Mouse (Mus musculus) forebrain, embryonic 16.5 days (tissue): Measurements from ENCODE around the gene Ccdc120. TPM values are rescaled to one million over a fixed set of nuclear protein-coding genes. Genes with fewer than 3 reads are reported as not detected.

ENCODE experiments used
- ATAC-seq: fragments of 200-750 bp; cut with Nextera tagmentation; 2 replicates; pipeline ENCODE4 v1.8.0; 2017; ENCODE audit warnings: mild to moderate bottlenecking, moderate library complexity
- H3K27ac ChIP-seq: fragments of 300-500 bp; sonication (generic); 2 replicates; pipeline ENCODE4 v1.5.1; 2014; ENCODE audit warnings: low read length, control low read depth
- H3K27me3 ChIP-seq: fragments of 300-500 bp; sonication (generic); replicated peaks from 2 replicates; pipeline ENCODE4 v1.6.1; 2014; ENCODE audit warnings: low read length; ENCODE audit not compliant: control insufficient read depth, insufficient read depth
- H3K36me3 ChIP-seq: fragments of 300-500 bp; sonication (generic); 2 replicates; pipeline ENCODE4 v1.6.1; 2014; ENCODE audit not compliant: control insufficient read depth, insufficient read depth
- H3K4me1 ChIP-seq: fragments of 300-500 bp; sonication (generic); replicated peaks from 2 replicates; pipeline ENCODE4 v1.6.1; 2014; ENCODE audit warnings: low read length; ENCODE audit not compliant: control insufficient read depth, insufficient read depth
- H3K4me2 ChIP-seq: fragments of 300-500 bp; sonication (generic); 2 replicates; pipeline ENCODE4 v1.6.1; 2014; ENCODE audit warnings: mild to moderate bottlenecking, low read length, control low read depth
- H3K4me3 ChIP-seq: fragments of 300-500 bp; sonication (generic); replicated peaks from 2 replicates; pipeline ENCODE4 v1.5.1; 2014; ENCODE audit warnings: mild to moderate bottlenecking, low read length, control low read depth
- H3K9ac ChIP-seq: fragments of 300-500 bp; sonication (generic); replicated peaks from 2 replicates; pipeline ENCODE4 v1.6.1; 2014; ENCODE audit warnings: low read depth, low read length, control low read depth
- H3K9me3 ChIP-seq: fragments of 300-500 bp; sonication (generic); 2 replicates; pipeline ENCODE4 v1.6.1; 2016; ENCODE audit warnings: low read length; ENCODE audit not compliant: control insufficient read depth
- WGBS: fragments of 180-500 bp; shearing (Covaris S2); extraction: QIAGEN DNeasy Blood & Tissue Kit; methylation state at CpG from one replicate; pipeline ENCODE4 v1.1.7; 2014; 5-methylcytosine and 5-hydroxymethylcytosine counted together
- polyA plus RNA-seq: library from polyadenylated mRNA; unstranded; fragments of >200 nt; fragmentation: Nextera tagmentation; extraction: Ambion mirVana; gene quantifications from 2 replicates; pipeline ENCODE4 v1.2.1, GENCODE M21; 2015

Ccdc120 gene
- 50.0 and 64.2 TPM in 2 replicates for polyA plus RNA-seq

- WGBS: 17% methylated on average over 24 of the region's 56 CpGs
- ATAC-seq: peak; percentile 86
- peak within 1 kb of the TSS; percentile 79 for H3K9ac ChIP-seq
- no peaks in the 10 kb centered on the region for H3K9me3 ChIP-seq
- H3K4me1 ChIP-seq: 0 out of 2 replicates have a peak, but pooled peaks cover 4% of the 10 kb centered on the region
- H3K4me2 ChIP-seq: peak within 1 kb of the TSS; percentile 57
- H3K27ac ChIP-seq: peak within 1 kb of the TSS; percentile 50
- no peaks in the 10 kb centered on the region for H3K27me3 ChIP-seq
- H3K4me3 ChIP-seq: peak within 1 kb of the TSS; percentile 70
- H3K36me3 ChIP-seq: no peaks in the 10 kb centered on the region
Measured at GRCm38 (mm10) chrX:7750432-7751116, at the start of gene Ccdc120. Gene Ccdc120, minus strand, starts transcription at chrX:7750905.

GRCm38 (mm10) chrX:7797327-7797726 is 46.6 kb upstream of the Ccdc120 start:
- Histone ChIP-seq H3K27me3 (no peaks in the 10 kb centered on the region), H3K4me2 (no peak overlapping the region), H3K4me1 (no peaks in the 10 kb centered on the region), H3K4me3 (no peak overlapping the region), H3K27ac (no peak overlapping the region), H3K9me3 (no peaks in the 10 kb centered on the region), H3K9ac (no peak overlapping the region), H3K36me3 (peaks cover 4% of the 10 kb centered on the region; the same call in 1 of the 2 replicates)
- ATAC-seq: no peak
- WGBS: 84% methylated on average over 3 of the region's 3 CpGs

GRCm38 (mm10) chrX:7795016-7795415 is 44.3 kb upstream of the Ccdc120 start:
- Histone ChIP-seq H3K27me3 (no peaks in the 10 kb centered on the region), H3K4me1 (peaks cover 6% of the 10 kb centered on the region), H3K9ac (no peak overlapping the region), H3K4me3 (no peak overlapping the region), H3K36me3 (peaks cover 3% of the 10 kb centered on the region; the same call in 1 of the 2 replicates), H3K27ac (no peak overlapping the region), H3K9me3 (no peaks in the 10 kb centered on the region), H3K4me2 (no peak overlapping the region)
- no peak for ATAC-seq
- WGBS: 45% methylated on average over 7 of the region's 7 CpGs

- no peak overlapping the region for H3K4me3 ChIP-seq
- H3K4me2 ChIP-seq: no peak overlapping the region
- H3K4me1 ChIP-seq: peaks cover 6% of the 10 kb centered on the region
- H3K9ac ChIP-seq: no peak overlapping the region
- no peak overlapping the region for H3K27ac ChIP-seq
- H3K36me3 ChIP-seq: no peaks in the 10 kb centered on the region
- 40% methylated on average over 3 of the region's 3 CpGs for WGBS
- no peak for ATAC-seq
- no peaks in the 10 kb centered on the region for H3K27me3 ChIP-seq
- H3K9me3 ChIP-seq: no peaks in the 10 kb centered on the region
Measured at GRCm38 (mm10) chrX:7793361-7793760, 42.7 kb upstream of the Ccdc120 start.

- ATAC-seq: 0 out of 2 replicates have a peak, but pooled peaks have one; percentile 5
- H3K9me3 ChIP-seq: no peaks in the 10 kb centered on the region
- WGBS: 18% methylated on average over 5 of the region's 5 CpGs
- H3K27me3 ChIP-seq: no peaks in the 10 kb centered on the region
- peak overlapping the region; percentile 63 for H3K9ac ChIP-seq
- peak overlapping the region; percentile 72 for H3K4me2 ChIP-seq
- H3K4me3 ChIP-seq: peak overlapping the region; percentile 62
- no peak overlapping the region for H3K27ac ChIP-seq
- H3K36me3 ChIP-seq: no peaks in the 10 kb centered on the region
- H3K4me1 ChIP-seq: peaks cover 6% of the 10 kb centered on the region
Measured at GRCm38 (mm10) chrX:7790309-7790708, 39.6 kb upstream of the Ccdc120 start.

GRCm38 (mm10) chrX:7789542-7790136 is 38.9 kb upstream of the Ccdc120 start, which contains the start of gene Gripap1:
Gene Gripap1, plus strand, starts transcription at chrX:7789765.
- ATAC-seq: peak; percentile 93
- Histone ChIP-seq H3K9ac (peak within 1 kb of the TSS; percentile 63), H3K4me2 (peak within 1 kb of the TSS; percentile 72), H3K27ac (0 out of 2 replicates have a peak within 1 kb of the TSS, but pooled peaks have one; percentile 28), H3K27me3 (no peaks in the 10 kb centered on the region), H3K9me3 (no peaks in the 10 kb centered on the region), H3K36me3 (no peaks in the 10 kb centered on the region), H3K4me1 (peaks cover 6% of the 10 kb centered on the region), H3K4me3 (peak within 1 kb of the TSS; percentile 62)
- WGBS: 13% methylated on average over 24 of the region's 24 CpGs

- H3K36me3 ChIP-seq: no peaks in the 10 kb centered on the region
- H3K9ac ChIP-seq: no peak overlapping the region
- ATAC-seq: no peak
- no peaks in the 10 kb centered on the region for H3K9me3 ChIP-seq
- WGBS: 82% methylated on average over 4 of the region's 4 CpGs
- H3K27ac ChIP-seq: no peak overlapping the region
- H3K4me3 ChIP-seq: no peak overlapping the region
- H3K27me3 ChIP-seq: no peaks in the 10 kb centered on the region
- H3K4me2 ChIP-seq: no peak overlapping the region
- H3K4me1 ChIP-seq: no peaks in the 10 kb centered on the region
Measured at GRCm38 (mm10) chrX:7782603-7783092, 31.9 kb upstream of the Ccdc120 start.

GRCm38 (mm10) chrX:7779294-7779693 is 28.6 kb upstream of the Ccdc120 start:
- ATAC-seq: no peak
- 23% methylated on average over 3 of the region's 3 CpGs for WGBS

GRCm38 (mm10) chrX:7778450-7779244 is 27.9 kb upstream of the Ccdc120 start:
- Histone ChIP-seq H3K36me3 (peaks cover 2% of the 10 kb centered on the region; the same call in 1 of the 2 replicates), H3K4me3 (no peak overlapping the region), H3K27me3 (no peaks in the 10 kb centered on the region), H3K4me1 (no peaks in the 10 kb centered on the region), H3K27ac (no peak overlapping the region), H3K9ac (no peak overlapping the region), H3K9me3 (no peaks in the 10 kb centered on the region), H3K4me2 (no peak overlapping the region)
- no peak for ATAC-seq
- 69% methylated on average over 7 of the region's 7 CpGs for WGBS

More at GRCm38 (mm10) chrX:7779294-7779693, 28.6 kb upstream of the Ccdc120 start:
- no peaks in the 10 kb centered on the region for H3K9me3 ChIP-seq
- H3K27me3 ChIP-seq: no peaks in the 10 kb centered on the region
- peaks cover 2% of the 10 kb centered on the region; the same call in 1 of the 2 replicates for H3K36me3 ChIP-seq
- H3K4me3 ChIP-seq: no peak overlapping the region
- H3K4me1 ChIP-seq: no peaks in the 10 kb centered on the region
- H3K4me2 ChIP-seq: no peak overlapping the region
- H3K27ac ChIP-seq: no peak overlapping the region
- no peak overlapping the region for H3K9ac ChIP-seq
